Mouse (Mus musculus) macrophage (primary cell): ENCODE data around the gene Map2k6. TPM values are rescaled to one million over a fixed set of nuclear protein-coding genes. Genes with fewer than 3 reads are reported as not detected.

Source experiments
- H3K27ac ChIP-seq: fragments of 350-480 bp; formaldehyde crosslinking; 2 replicates; pipeline ENCODE4 v1.9.0; 2021
- H3K36me3 ChIP-seq: fragments of 350-480 bp; formaldehyde crosslinking; 2 replicates; pipeline ENCODE4 v1.9.0; 2021; ENCODE audit errors: inconsistent target
- H3K4me3 ChIP-seq: fragments of 350-480 bp; formaldehyde crosslinking; 2 replicates; pipeline ENCODE4 v1.9.0; 2021; ENCODE audit errors: inconsistent target
- H3K79me2 ChIP-seq: fragments of 350-480 bp; formaldehyde crosslinking; 2 replicates; pipeline ENCODE4 v1.9.0; 2021; ENCODE audit errors: inconsistent target
- WGBS: methylation state at CpG from one replicate; pipeline ENCODE4 v1.1.7; 2026; ENCODE audit warnings: inconsistent platforms; ENCODE audit not compliant: missing documents; 5-methylcytosine and 5-hydroxymethylcytosine counted together
- polyA plus RNA-seq: library from polyadenylated mRNA; stranded (reverse); fragments of 250-400 nt; gene quantifications from 3 replicates; pipeline ENCODE4 v1.2.4, GENCODE M21; 2018; ENCODE audit warnings: inconsistent platforms

Gene Map2k6
- polyA plus RNA-seq, 1 experiment from 2014 or later: 3.1 TPM

DNA sequence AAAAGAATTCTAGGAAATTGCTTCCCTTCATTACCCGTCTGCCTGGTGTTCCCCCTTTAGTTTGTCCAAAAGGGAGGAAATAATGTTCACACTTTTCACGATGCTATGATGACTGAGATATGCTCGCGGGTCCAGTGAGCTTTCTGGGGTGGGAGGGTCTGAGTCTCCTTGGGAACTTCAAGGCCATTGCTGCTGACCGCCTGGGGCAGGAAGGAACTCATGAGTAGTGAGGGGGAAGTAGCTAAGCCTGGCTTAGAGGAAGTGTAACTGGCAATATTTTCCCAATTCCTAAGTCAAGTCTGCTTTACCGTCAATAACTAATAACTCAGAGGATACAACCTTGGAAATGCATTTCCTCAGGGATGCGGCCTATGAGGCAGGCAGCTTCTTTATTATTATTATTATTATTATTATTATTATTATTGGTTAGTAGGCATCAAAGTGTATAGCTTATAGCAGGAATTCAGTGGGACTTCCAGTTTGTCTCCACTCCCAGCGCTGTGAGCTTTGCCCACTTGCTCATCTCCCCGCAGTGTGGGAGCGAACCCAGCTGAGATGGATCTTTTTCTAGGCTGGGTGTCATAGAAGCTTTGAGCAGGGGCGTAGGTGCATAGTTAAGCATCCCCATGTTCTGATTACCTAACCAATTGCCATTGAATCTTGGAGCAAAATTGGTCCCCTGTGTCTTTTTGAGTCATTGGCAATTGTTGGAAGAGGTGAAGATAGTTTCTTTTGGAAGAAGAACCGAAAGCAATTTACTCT is 163.6 kb downstream of the Map2k6 start:
- H3K4me3 ChIP-seq: no peak overlapping the region
- H3K79me2 ChIP-seq: no peaks in the 10 kb centered on the region
- H3K36me3 ChIP-seq: no peaks in the 10 kb centered on the region
- 59% methylated on average over 12 of the region's 12 CpGs for WGBS
- H3K27ac ChIP-seq: no peak overlapping the region

DNA sequence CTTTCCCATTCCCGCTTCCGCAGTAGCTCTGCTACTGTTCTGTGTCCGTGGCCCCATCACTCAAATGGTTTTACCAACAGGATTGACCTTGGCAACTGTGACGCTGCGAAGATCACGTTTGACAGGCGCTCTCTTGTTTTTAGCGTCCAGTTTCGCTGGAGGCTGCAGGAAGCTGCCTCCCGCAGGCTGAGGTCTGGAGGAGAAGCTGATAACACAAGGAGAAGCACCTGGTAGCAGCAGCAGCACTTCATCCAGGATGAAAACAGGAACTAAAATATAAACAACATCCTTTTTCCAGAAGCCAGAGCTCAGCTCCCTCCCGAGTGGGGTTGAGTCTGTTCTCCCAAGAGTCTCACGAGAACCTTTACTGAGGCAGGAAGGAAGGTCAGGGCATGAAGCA is 164.3 kb downstream of the Map2k6 start:
- H3K4me3 ChIP-seq: no peak overlapping the region
- H3K36me3 ChIP-seq: no peaks in the 10 kb centered on the region
- H3K79me2 ChIP-seq: no peaks in the 10 kb centered on the region
- 17% methylated on average over 12 of the region's 12 CpGs for WGBS
- no peak overlapping the region for H3K27ac ChIP-seq

DNA sequence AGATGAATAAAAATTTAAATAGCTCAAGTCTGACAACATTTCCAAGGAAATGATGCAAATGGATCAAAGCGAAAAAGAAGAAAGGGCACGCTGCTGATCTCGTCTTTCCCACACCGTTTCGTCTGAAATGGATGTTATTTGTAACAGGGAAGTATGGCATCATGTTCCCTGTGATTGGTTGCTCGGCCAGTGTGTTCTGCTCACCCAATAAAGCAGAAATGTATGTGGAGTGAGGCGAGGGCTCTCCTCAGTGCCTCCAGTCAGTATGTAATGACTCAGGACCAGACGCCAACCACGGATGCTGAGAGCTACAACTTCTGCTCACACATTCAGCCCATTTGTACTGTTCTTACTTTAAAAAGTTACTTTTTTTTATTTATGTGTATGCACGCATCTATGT is 164.9 kb downstream of the Map2k6 start:
- H3K79me2 ChIP-seq: no peaks in the 10 kb centered on the region
- no peak overlapping the region for H3K4me3 ChIP-seq
- no peak overlapping the region for H3K27ac ChIP-seq
- 59% methylated on average over 10 of the region's 10 CpGs for WGBS
- no peaks in the 10 kb centered on the region for H3K36me3 ChIP-seq

DNA sequence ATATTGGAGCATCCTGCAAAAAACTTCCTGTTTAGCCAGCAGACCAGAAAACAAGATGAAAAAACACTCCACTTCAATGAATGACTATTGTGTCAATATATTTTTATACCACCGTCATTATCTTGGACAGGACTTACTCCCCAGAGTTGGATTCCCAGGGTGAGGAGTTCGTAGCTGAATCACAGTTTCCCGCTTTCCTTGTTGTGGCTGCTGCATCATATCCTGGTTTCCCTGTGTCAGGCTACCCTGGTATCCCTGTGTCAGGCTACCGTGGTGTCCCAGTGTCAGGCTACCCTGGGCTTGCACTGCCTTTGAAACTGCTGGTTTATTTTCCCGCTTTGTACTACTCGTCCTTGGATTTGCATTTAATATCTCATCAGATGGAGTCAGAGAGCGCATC is 167.4 kb downstream of the Map2k6 start:
- H3K36me3 ChIP-seq: no peaks in the 10 kb centered on the region
- WGBS: 83% methylated on average over 7 of the region's 7 CpGs
- no peak overlapping the region for H3K4me3 ChIP-seq
- no peak overlapping the region for H3K27ac ChIP-seq
- no peaks in the 10 kb centered on the region for H3K79me2 ChIP-seq

DNA sequence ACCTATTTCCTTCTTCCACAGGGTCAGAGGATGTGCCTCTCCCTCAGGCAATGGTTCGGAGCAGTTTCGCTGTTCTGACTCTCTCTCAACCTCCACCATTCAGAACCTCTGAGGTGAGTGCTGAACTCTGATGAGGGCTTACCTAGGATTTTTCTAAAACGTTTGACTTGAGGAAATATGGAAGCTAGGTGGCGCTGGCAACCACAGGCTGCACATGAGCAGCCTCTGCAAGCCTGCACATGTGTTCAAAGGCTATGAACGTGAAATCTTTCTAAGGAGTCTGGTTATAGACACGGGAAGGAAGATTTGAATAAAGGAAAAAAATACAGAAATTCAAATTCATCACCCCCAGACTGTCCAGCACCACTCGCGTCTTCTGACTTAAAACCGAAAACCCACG is 173.6 kb downstream of the Map2k6 start:
- H3K79me2 ChIP-seq: no peaks in the 10 kb centered on the region
- no peak overlapping the region for H3K27ac ChIP-seq
- no peak overlapping the region for H3K4me3 ChIP-seq
- 54% methylated on average over 9 of the region's 10 CpGs for WGBS
- no peaks in the 10 kb centered on the region for H3K36me3 ChIP-seq

Other genes with a start within 250 kb of the Map2k6 start
- gene Abca9, start 230.9 kb upstream of the Map2k6 start, polyA plus RNA-seq: 2.6 to 5.1 TPM (median 4.1 TPM) in 3 replicates
- 0.11 to 0.28 TPM in 2 of 3 replicates, not detected in the other for gene Abca6, start 147.3 kb upstream of the Map2k6 start, polyA plus RNA-seq
- gene Abca5, start 61.4 kb upstream of the Map2k6 start, polyA plus RNA-seq: 0.30 to 0.63 TPM (median 0.62 TPM) in 3 replicates